Mouse (Mus musculus) intestine, postnatal 0 days (tissue): ENCODE measurements around the gene Olfr1359. TPM values are rescaled to one million over a fixed set of nuclear protein-coding genes. Genes with fewer than 3 reads are reported as not detected.
A peak's percentile ranks its signal among the peaks of the same experiment; 100 is the strongest.
"Not testable (repeated sequence)": the region's sequence is repeated elsewhere in the genome, so short reads cannot be mapped to it uniquely, and the experiment has no call there.

Experiments used
- ATAC-seq: fragments of 200-750 bp; cut with Nextera tagmentation; 2 replicates; pipeline ENCODE4 v1.8.0; 2017; ENCODE audit warnings: mild to moderate bottlenecking, moderate TSS enrichment, moderate library complexity
- H3K27ac ChIP-seq: fragments of 300-500 bp; sonication (generic); 2 replicates; pipeline ENCODE4 v1.5.1; 2014; ENCODE audit warnings: mild to moderate bottlenecking, low read depth, low read length, moderate library complexity
- H3K27me3 ChIP-seq: fragments of 300-500 bp; sonication (generic); replicated peaks from 2 replicates; pipeline ENCODE4 v1.6.1; 2014; ENCODE audit warnings: low read length, mixed read lengths; ENCODE audit not compliant: control insufficient read depth, insufficient read depth
- H3K36me3 ChIP-seq: fragments of 300-500 bp; sonication (generic); 2 replicates; pipeline ENCODE4 v1.6.1; 2014; ENCODE audit warnings: mild to moderate bottlenecking, moderate library complexity; ENCODE audit not compliant: control insufficient read depth, insufficient read depth
- H3K4me1 ChIP-seq: fragments of 300-500 bp; sonication (generic); replicated peaks from 2 replicates; pipeline ENCODE4 v1.6.1; 2014; ENCODE audit warnings: antibody characterized with exemption, low read length, mixed read lengths; ENCODE audit not compliant: control insufficient read depth, insufficient read depth
- H3K4me2 ChIP-seq: fragments of 300-500 bp; sonication (generic); replicated peaks from 2 replicates; pipeline ENCODE4 v1.6.1; 2014; ENCODE audit warnings: low read depth, mild to moderate bottlenecking, moderate library complexity
- H3K4me3 ChIP-seq: fragments of 300-500 bp; sonication (generic); 2 replicates; pipeline ENCODE4 v1.5.1; 2014; ENCODE audit warnings: low read depth, low read length
- H3K9ac ChIP-seq: fragments of 300-500 bp; sonication (generic); 2 replicates; pipeline ENCODE4 v1.6.1; 2014; ENCODE audit warnings: mild to moderate bottlenecking, low read depth, low read length
- H3K9me3 ChIP-seq: fragments of 300-500 bp; sonication (generic); 2 replicates; pipeline ENCODE4 v1.6.1; 2016; ENCODE audit warnings: mixed run types; ENCODE audit not compliant: control insufficient read depth
- CTCF ChIP-seq: sonication (generic); IDR thresholded peaks from 2 replicates; pipeline ENCODE4 v1.5.1; 2016; ENCODE audit warnings: low read depth, mild to moderate bottlenecking, control low read depth, antibody characterized with exemption, moderate library complexity
- WGBS: fragments of 180-500 bp; shearing (Covaris S2); extraction: QIAGEN DNeasy Blood & Tissue Kit; methylation state at CpG from one replicate; pipeline ENCODE4 v1.1.7; 2014; 5-methylcytosine and 5-hydroxymethylcytosine counted together
- polyA plus RNA-seq: library from polyadenylated mRNA; unstranded; fragments of >200 nt; fragmentation: Nextera tagmentation; extraction: Ambion mirVana; gene quantifications from 2 replicates; pipeline ENCODE4 v1.2.1, GENCODE M21; 2015

Gene Olfr1359
- polyA plus RNA-seq, 1 experiment from 2014 or later, result not detected

DNA sequence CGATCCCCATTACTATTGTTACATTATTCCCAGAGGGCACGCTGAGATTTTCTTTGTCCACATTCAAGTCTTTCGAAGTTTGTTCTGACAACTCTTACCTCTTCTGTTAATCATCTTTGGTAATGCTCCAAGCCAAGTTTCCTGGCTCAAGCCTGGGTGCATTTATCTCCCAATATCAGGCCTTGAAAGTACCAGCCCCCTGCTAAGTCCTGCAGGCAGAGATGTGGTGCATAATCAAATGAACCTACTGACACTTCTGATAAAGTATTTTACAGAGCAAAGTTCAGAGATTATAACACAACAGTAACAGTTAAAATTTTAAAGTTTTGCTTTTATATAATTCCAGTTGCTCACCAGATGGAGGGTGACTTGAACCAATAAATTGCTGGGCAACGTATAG is 13.8 kb downstream of the Olfr1359 start:
- H3K4me3 ChIP-seq, result peak overlapping the region; percentile 85; the same call in 1 of the 2 replicates
- 30% methylated on average over 4 of the region's 4 CpGs for WGBS
- no peak for TF ChIP-seq CTCF

DNA sequence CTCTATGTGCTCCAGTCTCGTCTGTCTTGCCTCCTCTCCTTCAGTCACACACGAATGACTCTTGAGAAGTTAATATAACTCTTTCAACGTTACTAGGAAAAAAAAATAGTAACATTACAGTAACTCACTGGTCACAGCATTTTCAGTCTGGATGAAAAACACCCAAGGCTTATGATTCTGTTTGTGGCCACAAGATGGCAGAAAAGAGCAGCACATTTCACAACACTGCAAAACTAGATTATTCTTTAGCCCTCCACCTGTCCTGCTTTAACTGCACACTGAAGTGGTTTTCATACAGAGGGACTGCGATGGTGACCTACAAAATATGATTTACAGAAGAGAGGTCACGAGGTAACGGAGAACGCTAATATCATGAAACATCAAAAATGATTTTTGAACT is 16.8 kb downstream of the Olfr1359 start:
- WGBS, result 2% methylated on average over 7 of the region's 7 CpGs
- Histone ChIP-seq H3K27ac (no peak overlapping the region), H3K4me1 (peaks cover 11% of the 10 kb centered on the region), H3K9me3 (no peaks in the 10 kb centered on the region), H3K27me3 (no peaks in the 10 kb centered on the region), H3K4me2 (peak overlapping the region; percentile 77), H3K4me3 (peak overlapping the region; percentile 41), H3K36me3 (no peaks in the 10 kb centered on the region), H3K9ac (no peak overlapping the region)
- TF ChIP-seq CTCF, result peak; percentile 93
- no peak for ATAC-seq

More for the DNA sequence above, 13.8 kb downstream of the Olfr1359 start:
- no peak for ATAC-seq
- Histone ChIP-seq H3K4me2 (peak overlapping the region; percentile 75), H3K9ac (no peak overlapping the region), H3K9me3 (no peaks in the 10 kb centered on the region), H3K27me3 (no peaks in the 10 kb centered on the region), H3K4me1 (peaks cover 7% of the 10 kb centered on the region), H3K27ac (no peak overlapping the region), H3K36me3 (no peaks in the 10 kb centered on the region)

DNA sequence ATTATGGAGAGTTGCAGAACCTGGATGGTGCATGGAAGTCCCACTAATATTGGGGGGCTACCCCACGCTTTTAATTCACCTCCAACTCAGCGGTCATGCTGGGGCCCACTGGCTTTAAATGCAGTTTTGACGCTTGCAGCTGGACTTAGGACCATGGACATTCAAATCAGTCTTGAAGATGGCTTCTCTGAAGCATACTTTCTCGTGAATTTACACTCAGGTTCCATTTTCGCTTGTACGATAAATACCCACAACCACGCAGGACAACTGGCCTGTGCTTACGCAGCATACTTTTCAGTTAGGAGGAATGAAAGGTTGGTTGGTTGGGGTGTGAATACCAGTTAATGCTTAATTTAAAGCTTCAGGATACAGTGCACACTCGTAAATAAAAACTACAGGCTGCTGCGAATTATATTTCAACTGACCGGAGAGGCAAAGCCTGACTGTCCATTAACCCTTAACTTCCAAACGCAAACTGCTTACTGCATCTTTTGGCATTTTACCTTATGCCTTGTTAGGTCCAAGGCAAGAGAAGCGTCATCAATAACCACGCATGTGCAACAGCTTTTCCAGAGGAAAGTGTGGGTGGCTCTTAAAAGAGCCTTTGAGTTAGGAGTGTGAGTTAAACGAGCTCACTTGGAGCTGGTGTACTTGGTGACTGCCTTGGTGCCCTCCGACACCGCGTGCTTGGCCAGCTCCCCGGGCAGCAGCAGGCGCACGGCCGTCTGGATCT is 17.4 kb downstream of the Olfr1359 start:
- peak overlapping the region; percentile 46; the same call in 1 of the 2 replicates for H3K27ac ChIP-seq
- H3K36me3 ChIP-seq, result no peaks in the 10 kb centered on the region
- H3K9ac ChIP-seq, result 0 out of 2 replicates have a peak overlapping the region, but pooled peaks have one; percentile 31
- no peaks in the 10 kb centered on the region for H3K9me3 ChIP-seq
- H3K4me3 ChIP-seq, result peak overlapping the region; percentile 41
- WGBS, result under 1% methylated on average over 21 of the region's 22 CpGs
- peaks cover 11% of the 10 kb centered on the region for H3K4me1 ChIP-seq
- H3K4me2 ChIP-seq, result peak overlapping the region; percentile 77
- no peak for TF ChIP-seq CTCF
- ATAC-seq, result no peak
- H3K27me3 ChIP-seq, result no peaks in the 10 kb centered on the region

DNA sequence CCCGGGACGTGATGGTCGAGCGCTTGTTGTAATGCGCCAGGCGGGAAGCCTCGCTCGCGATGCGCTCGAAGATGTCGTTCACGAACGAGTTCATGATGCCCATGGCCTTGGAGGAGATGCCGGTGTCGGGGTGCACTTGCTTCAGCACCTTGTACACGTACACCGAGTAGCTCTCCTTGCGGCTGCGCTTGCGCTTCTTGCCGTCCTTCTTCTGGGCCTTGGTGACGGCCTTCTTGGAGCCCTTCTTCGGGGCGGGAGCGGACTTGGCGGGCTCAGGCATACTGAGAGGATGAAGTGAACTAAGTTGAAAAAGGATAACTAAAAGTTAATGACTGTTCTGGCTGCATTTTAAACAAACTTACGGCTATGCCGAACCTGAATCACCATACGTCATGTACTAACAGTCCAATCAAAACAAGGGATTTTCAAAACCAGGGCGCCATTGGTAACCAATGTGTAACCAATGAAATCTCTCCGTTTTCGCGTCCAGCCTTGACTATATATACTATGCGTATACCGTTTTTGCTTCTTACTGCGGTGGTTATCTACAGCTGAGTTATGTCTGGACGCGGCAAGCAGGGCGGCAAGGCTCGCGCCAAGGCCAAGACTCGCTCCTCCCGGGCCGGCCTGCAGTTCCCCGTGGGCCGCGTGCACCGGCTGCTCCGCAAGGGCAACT is 18.1 kb downstream of the Olfr1359 start, which contains the start of the genes Hist1h2bl and Hist1h2ai:
Hist1h2bl (minus strand) TSS at position 280 of the 676 bp plus-strand sequence.
Hist1h2ai (plus strand) TSS at position 559 of the 676 bp plus-strand sequence.
- Histone ChIP-seq H3K9ac (peak within 1 kb of the TSS; percentile 49), H3K4me2 (peak within 1 kb of the TSS; percentile 77), H3K4me1 (peaks cover 11% of the 10 kb centered on the region), H3K4me3 (peak within 1 kb of the TSS; percentile 41), H3K27ac (peak within 1 kb of the TSS; percentile 80)
- under 1% methylated on average over 27 of the region's 50 CpGs for WGBS
- peak; percentile 89 for ATAC-seq
- not testable (repeated sequence) for H3K9me3 ChIP-seq, H3K27me3 ChIP-seq, H3K36me3 ChIP-seq

DNA sequence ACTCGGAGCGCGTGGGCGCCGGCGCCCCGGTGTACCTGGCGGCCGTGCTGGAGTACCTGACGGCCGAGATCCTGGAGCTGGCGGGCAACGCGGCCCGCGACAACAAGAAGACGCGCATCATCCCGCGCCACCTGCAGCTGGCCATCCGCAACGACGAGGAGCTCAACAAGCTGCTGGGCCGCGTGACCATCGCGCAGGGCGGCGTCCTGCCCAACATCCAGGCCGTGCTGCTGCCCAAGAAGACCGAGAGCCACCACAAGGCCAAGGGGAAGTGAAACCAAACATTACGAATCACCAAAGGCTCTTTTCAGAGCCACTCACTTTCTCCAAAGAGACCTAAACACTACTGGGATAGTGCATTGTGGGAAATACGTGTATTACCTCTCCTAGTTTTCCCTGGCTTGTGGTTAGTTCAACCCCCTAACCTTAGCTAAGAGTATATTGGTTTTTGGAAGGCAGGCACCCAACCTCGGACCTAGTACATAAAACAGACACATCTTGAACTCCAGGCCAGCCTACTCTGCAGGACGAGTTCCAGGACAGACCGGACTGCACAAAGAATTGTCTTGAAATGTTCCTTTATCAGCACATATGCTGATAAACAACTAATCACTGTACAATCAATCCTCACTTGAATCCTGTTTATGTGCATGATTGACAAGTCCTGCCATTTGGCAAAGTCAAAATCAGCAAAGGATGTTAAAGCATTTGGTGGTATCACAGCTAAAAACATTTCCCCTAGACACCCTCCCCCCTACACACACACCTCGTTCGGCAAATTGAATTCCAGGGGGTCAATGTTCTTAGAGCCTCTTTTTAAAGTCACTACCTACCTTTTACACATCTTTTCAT is 18.9 kb downstream of the Olfr1359 start:
- peak; percentile 42 for ATAC-seq
- Histone ChIP-seq H3K27ac (peak overlapping the region; percentile 80), H3K4me3 (peak overlapping the region; percentile 41), H3K4me2 (peak overlapping the region; percentile 77), H3K4me1 (peaks cover 11% of the 10 kb centered on the region), H3K9ac (peak overlapping the region; percentile 49)
- not testable (repeated sequence) for H3K27me3 ChIP-seq, H3K36me3 ChIP-seq, H3K9me3 ChIP-seq
- under 1% methylated on average over 9 of the region's 38 CpGs for whole genome bisulfite sequencing

DNA sequence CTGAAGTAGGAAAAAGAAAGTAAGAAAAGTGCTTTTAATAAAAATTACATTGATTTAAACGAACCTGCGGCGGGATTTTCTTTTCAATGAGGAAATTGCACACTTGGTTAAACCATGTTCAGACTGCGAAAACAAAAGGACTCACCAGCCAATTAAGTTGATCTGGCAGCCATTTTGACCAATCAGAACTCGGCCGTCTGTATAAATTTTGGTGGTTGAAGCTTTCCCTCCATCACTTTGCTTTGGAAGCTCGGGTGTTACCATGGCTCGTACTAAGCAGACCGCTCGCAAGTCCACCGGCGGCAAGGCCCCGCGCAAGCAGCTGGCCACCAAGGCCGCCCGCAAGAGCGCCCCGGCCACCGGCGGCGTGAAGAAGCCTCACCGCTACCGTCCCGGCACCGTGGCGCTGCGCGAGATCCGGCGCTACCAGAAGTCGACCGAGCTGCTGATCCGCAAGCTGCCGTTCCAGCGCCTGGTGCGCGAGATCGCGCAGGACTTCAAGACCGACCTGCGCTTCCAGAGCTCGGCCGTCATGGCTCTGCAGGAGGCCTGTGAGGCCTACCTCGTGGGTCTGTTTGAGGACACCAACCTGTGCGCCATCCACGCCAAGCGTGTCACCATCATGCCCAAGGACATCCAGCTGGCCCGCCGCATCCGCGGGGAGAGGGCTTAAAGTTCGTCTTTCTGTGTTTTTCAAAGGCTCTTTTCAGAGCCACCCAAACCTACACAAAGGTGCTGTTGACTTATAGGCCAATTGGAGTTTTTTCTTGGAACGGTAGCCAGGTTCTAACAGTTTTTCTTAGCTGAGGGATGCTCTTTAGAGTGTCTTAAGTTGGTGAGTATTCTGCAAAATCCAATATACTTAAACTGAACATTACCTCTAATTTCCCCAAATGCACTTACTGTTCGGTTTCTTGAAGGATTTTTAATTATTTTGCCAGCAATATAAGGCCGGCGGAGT is 19.8 kb downstream of the Olfr1359 start, which contains the start of gene Hist1h3h:
Hist1h3h (plus strand) TSS at position 263 of the 961 bp plus-strand sequence.
- not testable (repeated sequence) for H3K27me3 ChIP-seq, H3K9me3 ChIP-seq, H3K36me3 ChIP-seq
- H3K4me2 ChIP-seq, result peak within 1 kb of the TSS; percentile 77
- ATAC-seq, result peak; percentile 31
- H3K4me3 ChIP-seq, result peak within 1 kb of the TSS; percentile 41
- peak within 1 kb of the TSS; percentile 49 for H3K9ac ChIP-seq
- peaks cover 11% of the 10 kb centered on the region for H3K4me1 ChIP-seq
- 2% methylated on average over 24 of the region's 56 CpGs for WGBS
- peak within 1 kb of the TSS; percentile 80 for H3K27ac ChIP-seq
